Mouse (Mus musculus) liver, embryonic 14.5 days (tissue): ENCODE data around the gene Trp53i13. TPM values are rescaled to one million over a fixed set of nuclear protein-coding genes. Genes with fewer than 3 reads are reported as not detected.

Experiments used
- ATAC-seq: fragments of 200-750 bp; cut with Nextera tagmentation; 2 replicates; pipeline ENCODE4 v1.8.0; 2017; ENCODE audit warnings: moderate number of reproducible peaks, mild to moderate bottlenecking, moderate library complexity; ENCODE audit not compliant: insufficient read depth
- DNase-seq, 3 experiments: peaks; one replicate each; pipeline ENCODE4 v3.0.0-alpha.2; 2012 to 2013; ENCODE audit warnings: low read depth in 3 of 3, low spot score in 3 of 3
- H3K27ac ChIP-seq: fragments of 300-500 bp; sonication (generic); 2 replicates; pipeline ENCODE4 v1.5.1; 2014; ENCODE audit warnings: moderate library complexity, mild to moderate bottlenecking, control low read depth, inconsistent platforms
- H3K27me3 ChIP-seq: fragments of 300-500 bp; sonication (generic); 2 replicates; pipeline ENCODE4 v1.6.1; 2014; ENCODE audit warnings: mild to moderate bottlenecking, low read length, moderate library complexity; ENCODE audit not compliant: control insufficient read depth, insufficient read depth
- H3K36me3 ChIP-seq: fragments of 300-500 bp; sonication (generic); replicated peaks from 2 replicates; pipeline ENCODE4 v1.6.1; 2014; ENCODE audit warnings: low read depth; ENCODE audit not compliant: control insufficient read depth, insufficient read depth
- H3K4me1 ChIP-seq, 2 experiments: fragments of 200-500 bp in 1 of 2; fragments of 300-500 bp in 1 of 2; sonication (generic) in 1 of 2; replicated peaks; 2 replicates each; pipeline ENCODE4 v1.6.1; 2012 to 2014; ENCODE audit warnings: antibody characterized with exemption in 1 of 2, inconsistent platforms in 1 of 2, low read length in 1 of 2; ENCODE audit not compliant: control insufficient read depth in 2 of 2, insufficient read depth in 2 of 2
- H3K4me2 ChIP-seq: fragments of 300-500 bp; sonication (generic); 2 replicates; pipeline ENCODE4 v1.6.1; 2014; ENCODE audit warnings: low read depth, mild to moderate bottlenecking, control low read depth, moderate library complexity
- H3K4me3 ChIP-seq, 2 experiments: fragments of 200-500 bp in 1 of 2; fragments of 300-500 bp in 1 of 2; sonication (generic) in 1 of 2; 2 replicates each; pipeline ENCODE4 v1.5.1; 2012 to 2014; ENCODE audit warnings: low read depth in 2 of 2, low read length in 2 of 2, mild to moderate bottlenecking in 2 of 2, control low read depth in 1 of 2, inconsistent platforms in 1 of 2, moderate library complexity in 1 of 2; ENCODE audit not compliant: insufficient read depth in 1 of 2
- H3K9ac ChIP-seq: fragments of 300-500 bp; sonication (generic); replicated peaks from 2 replicates; pipeline ENCODE4 v1.6.1; 2014; ENCODE audit warnings: mild to moderate bottlenecking, control low read depth, moderate library complexity
- H3K9me3 ChIP-seq: fragments of 300-500 bp; sonication (generic); 2 replicates; pipeline ENCODE4 v1.6.1; 2016; ENCODE audit warnings: low read length, mixed read lengths; ENCODE audit not compliant: control insufficient read depth
- CTCF ChIP-seq: IDR thresholded peaks from 2 replicates; pipeline ENCODE4 v1.5.1; 2016; ENCODE audit warnings: antibody characterized with exemption, low read depth, control low read depth
- EP300 ChIP-seq: IDR thresholded peaks from 2 replicates; pipeline ENCODE4 v1.6.1; 2016; ENCODE audit warnings: antibody characterized with exemption, low read depth
- WGBS: fragments of 180-500 bp; shearing (Covaris S2); extraction: QIAGEN DNeasy Blood & Tissue Kit; methylation state at CpG from one replicate; pipeline ENCODE4 v1.1.7; 2014; ENCODE audit not compliant: insufficient replicate concordance; 5-methylcytosine and 5-hydroxymethylcytosine counted together
- polyA plus RNA-seq, 2 experiments: library from polyadenylated mRNA; depleted of rRNA in 1 of 2; stranded (reverse) in 1 of 2; unstranded in 1 of 2; fragments of >200 nt; fragmentation: Nextera tagmentation in 1 of 2; extraction: Ambion mirVana in 1 of 2; gene quantifications; 2 replicates each; pipeline versions ENCODE4 v1.2.1 to v1.2.3; 2012 to 2014

The Trp53i13 gene
- polyA plus RNA-seq, 2 experiments = 3.3 to 3.5 TPM

- DNase-seq (no peak), ATAC-seq (no peak)
- H3K4me1 ChIP-seq = no peaks in the 10 kb centered on the region; a peak in 2 of 4 replicates
- no peak overlapping the region for H3K27ac ChIP-seq
- TF ChIP-seq EP300 (no peak), CTCF (no peak)
- 76% methylated on average over 6 of the region's 6 CpGs for WGBS
- no peak overlapping the region for H3K4me3 ChIP-seq
- H3K36me3 ChIP-seq = no peaks in the 10 kb centered on the region; the same call in 1 of the 2 replicates
- H3K9ac ChIP-seq = no peak overlapping the region
- no peak overlapping the region for H3K4me2 ChIP-seq
- no peaks in the 10 kb centered on the region for H3K27me3 ChIP-seq
- H3K9me3 ChIP-seq = no peaks in the 10 kb centered on the region
These were observed 8.8 kb downstream of the Trp53i13 start for GRCm38 (mm10) chr11:77506941-77507340.

DNA sequence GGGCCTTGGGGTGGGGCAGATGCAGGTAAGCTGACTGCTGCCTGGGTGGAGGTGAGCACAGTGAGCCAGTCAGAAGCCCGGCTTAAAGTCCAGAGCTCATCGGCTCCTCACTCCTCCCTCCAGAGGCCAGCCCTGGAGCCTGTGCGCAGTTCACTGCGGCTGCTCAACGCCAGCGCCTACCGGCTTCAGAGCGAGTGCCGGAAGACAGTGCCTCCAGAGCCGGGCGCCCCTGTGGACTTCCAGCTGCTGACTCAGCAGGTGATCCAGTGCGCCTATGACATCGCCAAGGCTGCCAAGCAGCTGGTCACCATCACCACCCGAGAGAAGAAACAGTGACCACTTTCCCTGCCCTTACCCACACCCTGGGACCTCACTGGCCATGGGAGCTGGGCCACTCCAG, 9.5 kb downstream of the Trp53i13 start:
- ATAC-seq = no peak
- no peak overlapping the region for H3K4me2 ChIP-seq
- H3K27ac ChIP-seq = no peak overlapping the region
- DNase-seq = no peak
- no peak for TF ChIP-seq EP300
- no peak for TF ChIP-seq CTCF
- WGBS = 86% methylated on average over 14 of the region's 14 CpGs
- no peaks in the 10 kb centered on the region; a peak in 2 of 4 replicates for H3K4me1 ChIP-seq
- H3K9ac ChIP-seq = no peak overlapping the region
- no peak overlapping the region for H3K4me3 ChIP-seq
- no peaks in the 10 kb centered on the region for H3K27me3 ChIP-seq
- no peaks in the 10 kb centered on the region for H3K9me3 ChIP-seq
- no peaks in the 10 kb centered on the region; the same call in 1 of the 2 replicates for H3K36me3 ChIP-seq

- no peaks in the 10 kb centered on the region for H3K9me3 ChIP-seq
- H3K4me3 ChIP-seq = no peak overlapping the region
- no peak overlapping the region for H3K9ac ChIP-seq
- no peak overlapping the region for H3K4me2 ChIP-seq
- H3K4me1 ChIP-seq = no peaks in the 10 kb centered on the region; a peak in 2 of 4 replicates
- DNase-seq (no peak), ATAC-seq (no peak)
- no peaks in the 10 kb centered on the region; the same call in 1 of the 2 replicates for H3K36me3 ChIP-seq
- no peak overlapping the region for H3K27ac ChIP-seq
- 82% methylated on average over 22 of the region's 22 CpGs for WGBS
- no peaks in the 10 kb centered on the region for H3K27me3 ChIP-seq
- TF ChIP-seq CTCF (no peak), EP300 (no peak)
These were observed 10.3 kb downstream of the Trp53i13 start for GRCm38 (mm10) chr11:77505291-77505980.

DNA sequence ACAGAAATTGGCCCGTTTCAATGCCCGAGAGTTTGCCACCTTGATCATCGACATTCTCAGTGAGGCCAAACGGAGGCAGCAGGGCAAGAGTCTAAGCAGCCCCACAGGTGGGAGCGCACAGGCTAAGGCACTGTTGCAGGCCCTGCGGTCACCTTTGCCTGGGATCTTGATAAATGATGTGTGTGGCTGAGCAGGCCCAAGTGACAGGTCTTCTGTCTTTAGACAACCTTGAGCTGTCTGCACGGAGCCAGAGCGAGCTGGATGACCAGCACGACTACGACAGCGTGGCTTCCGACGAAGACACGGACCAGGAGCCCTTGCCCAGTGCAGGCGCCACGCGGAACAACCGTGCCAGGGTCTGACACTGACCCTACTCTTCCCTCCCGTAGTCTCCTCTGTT, 11.4 kb downstream of the Trp53i13 start:
- Histone ChIP-seq H3K27me3 (no peaks in the 10 kb centered on the region), H3K36me3 (no peaks in the 10 kb centered on the region; the same call in none of the 2 replicates), H3K9me3 (no peaks in the 10 kb centered on the region), H3K4me3 (no peak overlapping the region), H3K4me2 (no peak overlapping the region), H3K27ac (no peak overlapping the region), H3K4me1 (no peaks in the 10 kb centered on the region; a peak in 2 of 4 replicates), H3K9ac (no peak overlapping the region)
- DNase-seq (no peak), ATAC-seq (no peak)
- TF ChIP-seq EP300 (no peak), CTCF (no peak)
- 88% methylated on average over 19 of the region's 19 CpGs for WGBS

DNA sequence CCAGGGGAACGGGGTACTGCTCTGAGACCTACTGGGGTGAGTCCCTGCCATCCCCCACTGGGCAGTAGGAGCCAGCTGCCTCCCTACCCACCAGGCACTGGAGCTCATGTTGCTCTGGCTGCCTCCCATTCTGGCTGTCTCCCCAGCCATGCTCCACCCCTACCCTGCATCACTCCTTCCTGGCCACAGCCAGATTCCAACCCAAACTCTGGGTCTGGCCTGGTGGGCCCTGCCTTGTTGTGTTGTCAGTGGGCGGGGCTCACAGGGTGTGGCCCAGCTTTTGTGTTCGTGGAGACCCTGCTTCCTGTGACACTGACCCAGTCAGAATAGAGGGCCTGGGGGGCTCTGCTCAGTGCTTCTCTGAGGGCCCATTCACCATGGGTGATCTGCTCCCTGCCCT, 12.3 kb downstream of the Trp53i13 start:
- WGBS = 47% methylated on average over 3 of the region's 3 CpGs
- Histone ChIP-seq H3K27ac (no peak overlapping the region), H3K4me3 (no peak overlapping the region), H3K4me1 (no peaks in the 10 kb centered on the region; a peak in 2 of 4 replicates), H3K36me3 (no peaks in the 10 kb centered on the region; the same call in none of the 2 replicates), H3K4me2 (no peak overlapping the region), H3K9ac (no peak overlapping the region), H3K27me3 (no peaks in the 10 kb centered on the region), H3K9me3 (no peaks in the 10 kb centered on the region)
- no peak for ATAC-seq
- no peak for DNase-seq
- TF ChIP-seq CTCF (no peak), EP300 (no peak)
